Mouse (Mus musculus) heart, adult 2 months (tissue): ENCODE measurements at regions not wholly inside any gene's neighbourhood (a gene's known extent, or its start where the extent isn't known, plus 50 kb on each side); places are given as distances from the start of the nearest gene placed in this dataset.

Source experiments
- CTCF ChIP-seq: fragments of 200-600 bp; IDR thresholded peaks from 2 replicates; pipeline ENCODE4 v1.8.1; 2022; ENCODE audit warnings: antibody characterized with exemption, mild to moderate bottlenecking, moderate library complexity
- POLR2A ChIP-seq: fragments of 200-500 bp; IDR thresholded peaks from 2 replicates; pipeline ENCODE4 v1.6.1; 2011; ENCODE audit warnings: mild to moderate bottlenecking, low read depth, low read length, control low read depth; ENCODE audit not compliant: insufficient read depth

- TF ChIP-seq POLR2A (no peak), CTCF (no peak)
Measured at GRCm38 (mm10) chr7:75371991-75372390, 62.9 kb upstream of the Sv2b start.
